In genomic region chr9:25252283-25252726, GRCm38 (mm10) we compare ENCODE assay signal across 8 mouse cellular contexts. TPM values are rescaled to one million over a fixed set of nuclear protein-coding genes. Genes with fewer than 3 reads are reported as not detected.
DNase-seq lines count a peak whose midpoint lies in the region; ATAC-seq and TF ChIP-seq lines count a peak whose summit lies in the region.

TSS of gene Sept7 (plus strand) at chr9:25252439.

- peak; percentile 85 for DNase-seq in ES-E14 (ENCODE audit: low read depth, low spot score)
- DNase-seq in cerebellum, adult 11-12 months: peak; percentile 99
- peak; percentile 99 for DNase-seq in heart, postnatal 25 days (ENCODE audit: low spot score)
- peak; percentile 99 to 100 for DNase-seq in layer of hippocampus, adult 18-20 months (ENCODE audit: low spot score in 2 of 2)
- DNase-seq in lung, adult 2 months: peak; percentile 99
- DNase-seq in thymus, adult 18-20 months: peak; percentile 99

- TF ChIP-seq CTCF in lung, adult 2 months (IDR thresholded peaks at IDR 0.05; ENCODE audit: insufficient read depth, low read length): no peak

- under 1% methylated on average over 52 of the region's 54 CpGs for WGBS in forebrain, embryonic 15.5 days
- WGBS in lung, adult 2 months: under 1% methylated on average over 45 of the region's 54 CpGs

- H3K27me3 ChIP-seq in forebrain, embryonic 15.5 days: no peaks in the 10 kb centered on the region

- H3K4me2 ChIP-seq in forebrain, embryonic 15.5 days (replicated peaks): peak within 1 kb of the TSS; percentile 62

- no peaks in the 10 kb centered on the region; a peak in 1 of 4 replicates for H3K4me1 ChIP-seq in ES-E14 (ENCODE audit: control insufficient read depth in 2 of 2, insufficient read depth in 2 of 2, low read length in 2 of 2, poor library complexity in 1 of 2)
- peaks cover 32% of the 10 kb centered on the region for H3K4me1 ChIP-seq in forebrain, embryonic 15.5 days
- H3K4me1 ChIP-seq in lung, adult 2 months (ENCODE audit: control insufficient read depth, insufficient read depth, low read length): peaks cover 11% of the 10 kb centered on the region

- intact Hi-C loops in heart, postnatal 25 days (cut with DNase I): loop anchor here (2.0 to 5.0 kb wide), 3 partner anchors 35 to 100 kb away; partner anchors contain the start of gene Herpud2

- peak within 1 kb of the TSS; percentile 86 to 96 for H3K4me3 ChIP-seq in ES-E14 (ENCODE audit: insufficient read depth in 1 of 2, low read depth in 1 of 2, low read length in 2 of 2, poor library complexity in 1 of 2, severe bottlenecking in 1 of 2)
- peak within 1 kb of the TSS; percentile 79 for H3K4me3 ChIP-seq in forebrain, embryonic 15.5 days
- H3K4me3 ChIP-seq in lung, adult 2 months (replicated peaks; ENCODE audit: extremely low read depth, low read depth, low read length): peak within 1 kb of the TSS; percentile 92

- H3K9ac ChIP-seq in ES-E14 (ENCODE audit: insufficient read depth, low read depth, low read length, poor library complexity, severe bottlenecking): peak within 1 kb of the TSS; percentile 99
- peak within 1 kb of the TSS; percentile 88 for H3K9ac ChIP-seq in forebrain, embryonic 15.5 days (replicated peaks)

- H3K36me3 ChIP-seq in ES-E14 (ENCODE audit: control insufficient read depth, insufficient read depth, low read length, poor library complexity, severe bottlenecking): no peaks in the 10 kb centered on the region
- no peaks in the 10 kb centered on the region for H3K36me3 ChIP-seq in forebrain, embryonic 15.5 days

- in situ Hi-C loops in ES-E14 (cut with MboI; ENCODE audit: low sequenced_read_pairs in 2 of 2, unreplicated experiment in 2 of 2): no loop called here

- TF ChIP-seq POLR2A in lung, adult 2 months (IDR thresholded peaks at IDR 0.05; ENCODE audit: borderline replicate concordance, extremely low read depth, low read depth, low read length): peak; percentile 89

- H3K27ac ChIP-seq in ES-E14 (ENCODE audit: insufficient read depth, low read depth, low read length, poor library complexity, severe bottlenecking): peak within 1 kb of the TSS; percentile 77
- H3K27ac ChIP-seq in forebrain, embryonic 15.5 days (replicated peaks): peak within 1 kb of the TSS; percentile 99

- H3K9me3 ChIP-seq in ES-E14 (ENCODE audit: control insufficient read depth, insufficient read depth, low read depth, low read length): no peaks in the 10 kb centered on the region
- no peaks in the 10 kb centered on the region for H3K9me3 ChIP-seq in forebrain, embryonic 15.5 days

- peak; percentile 99 for ATAC-seq in forebrain, embryonic 15.5 days (replicated peaks)
- peak; percentile 92 for ATAC-seq in neutrophil, adult 5-6 weeks (ENCODE audit: extremely low read depth, insufficient number of reproducible peaks, low FRiP score, poor library complexity, severe bottlenecking)

TF ChIP-seq in ES-E14, 5 proteins besides CTCF, POLR2A, EP300 and RAD21:
- TF ChIP-seq CHD2 (IDR thresholded peaks at IDR 0.05; ENCODE audit: low read depth, low read length) (peak; percentile 98), HCFC1 (IDR thresholded peaks at IDR 0.05; ENCODE audit: borderline replicate concordance, insufficient read depth, low read length) (peak; percentile 55; the same call in 1 of the 2 replicates), ZC3H11A (IDR thresholded peaks at IDR 0.05; ENCODE audit: borderline replicate concordance, low read depth, low read length) (no peak), MAFK (IDR thresholded peaks at IDR 0.05; ENCODE audit: insufficient read depth, low read depth, low read length) (no peak), ZNF384 (IDR thresholded peaks at IDR 0.05; ENCODE audit: low read depth, low read length) (no peak)
TF ChIP-seq in ES-E14: peak in this region for 2.

RNA-seq across cellular contexts. Expression of gene Sept7, which starts in this region (rescaled TPM):
- 58.6 and 110 TPM in 2 replicates for total RNA-seq in ES-E14 (2012; rRNA removed)
- polyA plus RNA-seq in forebrain, embryonic 15.5 days (2015; fragmentation: Nextera tagmentation; extraction: Ambion mirVana): 253 and 262 TPM in 2 replicates
- 100 to 1,000 TPM; 108 to 115 TPM for total RNA-seq in heart, postnatal 25 days (2021)
- total RNA-seq in layer of hippocampus, adult 18-20 months (2021): 100 to 1,000 TPM; 263 to 279 TPM
- polyA plus RNA-seq in lung, adult 2 months (2012; rRNA removed): 10.3 and 21.3 TPM in 2 replicates
- total RNA-seq in neutrophil, adult 5-6 weeks (2017): 245 and 254 TPM in 2 replicates

Comparison
In these comparisons a context has a peak if more than half of its experiments do, and no peak if none do; other contexts are left out.
1. Peak in every context shown above with its lines: DNase-seq, ATAC-seq, H3K4me3 ChIP-seq and H3K27ac ChIP-seq.
2. RNA of gene Sept7 (polyA plus RNA-seq): 253 to 262 TPM in forebrain, embryonic 15.5 days; 10.3 to 21.3 TPM in lung, adult 2 months; every median in the first group is over 10 times any median in the second.